Mouse (Mus musculus) layer of hippocampus, postnatal 25 days (tissue): Measurements from ENCODE around the gene Nlrc4. TPM values are rescaled to one million over a fixed set of nuclear protein-coding genes. Genes with fewer than 3 reads are reported as not detected.

Experiments used
- total RNA-seq, 2 experiments: library from RNA; stranded (reverse); gene quantifications; 2 replicates each; pipeline ENCODE4 v1.2.3; 2021

The Nlrc4 gene
- total RNA-seq, 2 experiments from 2014 or later, result 0.07 to 0.14 TPM

Other genes with a start within 250 kb of the Nlrc4 start
- 10 to 100 TPM; 39.6 to 48.5 TPM for gene Memo1, start 163.6 kb downstream of the Nlrc4 start, total RNA-seq
- 10 to 100 TPM; 49.7 to 51.6 TPM for gene Dpy30, start 135.2 kb downstream of the Nlrc4 start, total RNA-seq
- gene Spast, start 120.2 kb downstream of the Nlrc4 start, total RNA-seq, result 10 to 100 TPM; 57.4 to 61.0 TPM
- 10 to 100 TPM; 16.3 to 17.8 TPM for gene Slc30a6, start 63.5 kb downstream of the Nlrc4 start, total RNA-seq
- gene Yipf4, start 30.4 kb upstream of the Nlrc4 start, total RNA-seq, result 10 to 100 TPM; 81.4 to 84.5 TPM
- gene Birc6, start 69.2 kb upstream of the Nlrc4 start, total RNA-seq, result 100 to 1,000 TPM; 104 to 133 TPM